Mouse (Mus musculus) heart, postnatal 0 days (tissue): ENCODE data around the gene Ascl2.

Source experiments
- CTCF ChIP-seq: IDR thresholded peaks from 2 replicates; pipeline ENCODE4 v1.5.1; 2016; ENCODE audit warnings: antibody characterized with exemption, control low read depth, low read depth
- EP300 ChIP-seq: IDR thresholded peaks from 2 replicates; pipeline ENCODE4 v1.6.1; 2016; ENCODE audit warnings: antibody characterized with exemption, low read depth

DNA sequence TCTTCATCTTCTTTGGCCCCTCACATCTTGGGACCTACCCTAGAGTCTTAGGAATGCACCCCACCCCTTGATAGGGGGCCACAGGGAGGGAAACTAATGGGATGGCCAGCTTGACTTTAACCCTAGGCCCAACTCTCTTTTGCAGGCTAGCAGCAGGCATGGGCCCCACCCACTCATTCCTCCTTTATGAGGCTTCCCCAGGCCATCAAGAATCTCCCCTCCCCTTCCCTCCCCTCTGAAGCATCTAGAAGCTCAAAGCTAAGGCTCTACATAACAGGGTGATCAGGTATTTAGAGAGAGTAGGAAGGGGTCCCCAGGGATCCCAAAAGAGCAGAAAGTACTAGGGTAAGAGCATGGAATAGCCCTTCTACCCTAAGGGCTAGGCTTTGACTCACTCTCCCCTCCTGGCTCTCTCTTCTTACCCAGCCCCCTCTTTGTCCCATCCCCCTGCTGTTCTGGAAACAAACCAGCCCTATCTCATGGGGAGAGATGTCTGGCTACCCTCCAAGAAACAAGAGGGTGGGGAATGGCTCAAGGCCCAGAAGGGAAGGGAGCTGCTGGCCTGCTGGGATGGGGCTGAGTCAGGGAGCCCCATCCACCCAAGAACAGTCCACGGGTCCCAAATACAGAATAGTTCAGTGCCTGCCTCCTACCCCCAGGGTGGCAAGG lies 46.8 kb upstream of the Ascl2 start:
- TF ChIP-seq CTCF, result 0 out of 2 replicates have a peak, but pooled peaks have one; percentile 9
- peak; percentile 90 for TF ChIP-seq EP300
